Mouse (Mus musculus): Measurements from ENCODE around the gene Dysf.
A peak's percentile ranks its signal among the peaks of the same experiment; 100 is the strongest.

Dysf gene

GRCm38 (mm10) chr6:84110377-84110776, 102.0 kb downstream of the Dysf start:
- no peak for DNase-seq (ENCODE audit: low spot score in 2 of 2)

GRCm38 (mm10) chr6:84111106-84111505, 102.7 kb downstream of the Dysf start:
- DNase-seq (ENCODE audit: low spot score in 2 of 2): no peak

- no peak for DNase-seq (ENCODE audit: low spot score in 2 of 2)
Observed at GRCm38 (mm10) chr6:84119731-84120530, 111.5 kb downstream of the Dysf start.

- DNase-seq (ENCODE audit: low spot score in 2 of 2): no peak
Observed at GRCm38 (mm10) chr6:84124609-84125008, 116.2 kb downstream of the Dysf start.

- no peak for DNase-seq (ENCODE audit: low spot score in 2 of 2)
Observed at GRCm38 (mm10) chr6:84125101-84125500, 116.7 kb downstream of the Dysf start.

- DNase-seq (ENCODE audit: low spot score in 2 of 2): no peak
Observed at GRCm38 (mm10) chr6:84128229-84128628, 119.8 kb downstream of the Dysf start.

- DNase-seq (ENCODE audit: low spot score in 2 of 2): no peak
Observed at GRCm38 (mm10) chr6:84130867-84131266, 122.5 kb downstream of the Dysf start.

GRCm38 (mm10) chr6:84131539-84131938, 123.1 kb downstream of the Dysf start:
- no peak for DNase-seq (ENCODE audit: low spot score in 2 of 2)

GRCm38 (mm10) chr6:84133053-84133452, 124.7 kb downstream of the Dysf start:
- no peak for DNase-seq (ENCODE audit: low spot score in 2 of 2)

GRCm38 (mm10) chr6:84133996-84134721, 125.8 kb downstream of the Dysf start:
- DNase-seq (ENCODE audit: low spot score in 2 of 2): no peak

- DNase-seq (ENCODE audit: low spot score in 2 of 2): no peak
Observed at GRCm38 (mm10) chr6:84134722-84135394, 126.5 kb downstream of the Dysf start.

GRCm38 (mm10) chr6:84135709-84136108, 127.3 kb downstream of the Dysf start:
- no peak for DNase-seq (ENCODE audit: low spot score in 2 of 2)

GRCm38 (mm10) chr6:84136345-84136744, 128.0 kb downstream of the Dysf start:
- no peak for DNase-seq (ENCODE audit: low spot score in 2 of 2)

- DNase-seq (ENCODE audit: low spot score in 2 of 2): peak; percentile 65 to 79
Observed at GRCm38 (mm10) chr6:84139932-84140331, 131.5 kb downstream of the Dysf start.

- DNase-seq (ENCODE audit: low spot score in 2 of 2): peak in 1 of 2 experiments; percentile 31
Observed at GRCm38 (mm10) chr6:84142481-84142880, 134.1 kb downstream of the Dysf start.

GRCm38 (mm10) chr6:84143328-84143727, 134.9 kb downstream of the Dysf start:
- no peak for DNase-seq (ENCODE audit: low spot score in 2 of 2)

GRCm38 (mm10) chr6:84144393-84144792, 136.0 kb downstream of the Dysf start:
- no peak for DNase-seq (ENCODE audit: low spot score in 2 of 2)

- DNase-seq (ENCODE audit: low spot score in 2 of 2): no peak
Observed at GRCm38 (mm10) chr6:84147206-84148004, 139.0 kb downstream of the Dysf start.

- no peak for DNase-seq (ENCODE audit: low spot score in 2 of 2)
Observed at GRCm38 (mm10) chr6:84148470-84148869, 140.1 kb downstream of the Dysf start.

GRCm38 (mm10) chr6:84154508-84154907, 146.1 kb downstream of the Dysf start:
- peak; percentile 56 to 60 for DNase-seq (ENCODE audit: low spot score in 2 of 2)

GRCm38 (mm10) chr6:84155765-84156164, 147.4 kb downstream of the Dysf start:
- DNase-seq (ENCODE audit: low spot score in 2 of 2): peak; percentile 62 to 69
